Mouse (Mus musculus): ENCODE results near the gene Tspan33.

- no peak for TF ChIP-seq CTCF (IDR thresholded peaks at IDR 0.05; ENCODE audit: low read depth, low read length)
- no peak for TF ChIP-seq POLR2A (IDR thresholded peaks at IDR 0.05; ENCODE audit: insufficient read depth, low read length)
- no peak for TF ChIP-seq EP300 (IDR thresholded peaks at IDR 0.05; ENCODE audit: insufficient read depth, low read depth, low read length)
Measured at GRCm38 (mm10) chr6:29761282-29761681, 67.3 kb downstream of the Tspan33 start.
